Mouse (Mus musculus): ENCODE measurements around the gene Kcna6. TPM values are rescaled to one million over a fixed set of nuclear protein-coding genes. Genes with fewer than 3 reads are reported as not detected.
A peak's percentile ranks its signal among the peaks of the same experiment; 100 is the strongest.

The Kcna6 gene
- polyA plus RNA-seq, 1 experiment from 2014 or later, result 1.1 TPM

DNA sequence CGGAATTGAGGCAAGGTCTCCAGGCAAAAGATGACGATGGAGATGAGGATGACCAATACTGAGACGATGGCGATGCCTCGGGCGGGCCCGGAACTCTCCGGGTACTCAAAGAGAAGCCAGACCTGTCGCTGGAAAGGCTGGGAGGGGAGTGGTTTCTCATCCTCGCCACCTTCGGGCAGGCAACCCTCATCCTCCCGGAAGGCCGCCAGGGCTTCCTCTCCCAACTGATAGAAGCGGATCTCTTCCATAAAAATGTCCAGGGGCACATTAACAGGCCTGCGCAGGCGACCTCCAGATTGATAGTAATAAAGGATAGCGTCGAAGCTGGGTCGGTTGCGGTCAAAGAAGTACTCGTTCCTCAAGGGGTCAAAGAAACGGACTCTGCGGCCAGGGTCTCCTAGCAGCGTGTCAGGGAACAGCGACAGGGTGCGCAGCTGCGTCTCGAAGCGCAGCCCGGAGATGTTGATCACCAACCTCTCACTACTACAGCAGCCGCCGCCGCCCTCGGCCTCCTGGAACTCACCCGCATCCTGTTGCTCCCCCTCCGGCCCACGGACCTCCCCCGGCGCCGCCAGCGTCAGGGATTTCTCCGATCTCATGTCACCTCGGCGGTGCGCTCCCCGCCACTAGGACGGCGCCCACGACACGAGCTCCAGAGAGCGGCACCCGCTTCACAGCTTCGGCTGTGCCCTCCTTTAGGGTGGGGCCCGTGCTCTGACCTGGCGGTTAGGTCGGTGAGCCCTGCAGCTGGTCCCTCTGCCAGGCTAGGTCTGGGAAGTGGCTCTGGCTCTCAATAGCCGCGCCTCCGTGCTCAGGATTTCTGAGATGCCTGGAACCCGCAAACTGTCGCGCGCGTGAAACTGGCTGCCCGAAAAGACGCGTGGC lies 906 bp downstream of the Kcna6 start:
- WGBS, result under 1% methylated on average over 65 of the region's 67 CpGs
- no peaks in the 10 kb centered on the region for H3K9me3 ChIP-seq (ENCODE audit: control insufficient read depth)
- H3K4me1 ChIP-seq (replicated peaks; ENCODE audit: control insufficient read depth, insufficient read depth, low read length), result no peaks in the 10 kb centered on the region
- ATAC-seq, result no peak
- peak overlapping the region; percentile 60 for H3K4me2 ChIP-seq (replicated peaks; ENCODE audit: low read depth)
- peaks cover 32% of the 10 kb centered on the region for H3K27me3 ChIP-seq (replicated peaks; ENCODE audit: control insufficient read depth, insufficient read depth, low read length)
- no peak overlapping the region for H3K9ac ChIP-seq (ENCODE audit: low read depth, low read length)
- peak overlapping the region; percentile 39 for H3K4me3 ChIP-seq (ENCODE audit: low read depth, low read length)
- H3K36me3 ChIP-seq (ENCODE audit: control insufficient read depth, insufficient read depth), result no peaks in the 10 kb centered on the region
- H3K27ac ChIP-seq (ENCODE audit: low read depth, low read length), result no peak overlapping the region
- TF ChIP-seq CTCF (IDR thresholded peaks at IDR 0.05; ENCODE audit: low read depth), result peak; percentile 14; the same call in 1 of the 2 replicates

GRCm38 (mm10) chr6:126736996-126737395 lies 3.5 kb downstream of the Kcna6 start:
- Histone ChIP-seq H3K9me3 (ENCODE audit: control insufficient read depth) (no peaks in the 10 kb centered on the region), H3K4me3 (ENCODE audit: low read depth, low read length) (no peak overlapping the region), H3K27ac (ENCODE audit: low read depth, low read length) (no peak overlapping the region), H3K4me1 (replicated peaks; ENCODE audit: control insufficient read depth, insufficient read depth, low read length) (no peaks in the 10 kb centered on the region), H3K9ac (ENCODE audit: low read depth, low read length) (no peak overlapping the region), H3K27me3 (replicated peaks; ENCODE audit: control insufficient read depth, insufficient read depth, low read length) (peaks cover 31% of the 10 kb centered on the region), H3K4me2 (replicated peaks; ENCODE audit: low read depth) (no peak overlapping the region), H3K36me3 (ENCODE audit: control insufficient read depth, insufficient read depth) (no peaks in the 10 kb centered on the region)
- WGBS, result 68% methylated on average over 4 of the region's 4 CpGs
- TF ChIP-seq CTCF (IDR thresholded peaks at IDR 0.05; ENCODE audit: low read depth), result no peak
- ATAC-seq, result no peak

GRCm38 (mm10) chr6:126735806-126736205 lies 4.7 kb downstream of the Kcna6 start:
- H3K4me1 ChIP-seq (replicated peaks; ENCODE audit: control insufficient read depth, insufficient read depth, low read length), result no peaks in the 10 kb centered on the region
- peaks cover 21% of the 10 kb centered on the region for H3K27me3 ChIP-seq (replicated peaks; ENCODE audit: control insufficient read depth, insufficient read depth, low read length)
- WGBS, result 69% methylated on average over 3 of the region's 3 CpGs
- no peak overlapping the region for H3K9ac ChIP-seq (ENCODE audit: low read depth, low read length)
- no peak overlapping the region for H3K4me3 ChIP-seq (ENCODE audit: low read depth, low read length)
- no peak for ATAC-seq
- no peak for TF ChIP-seq CTCF (IDR thresholded peaks at IDR 0.05; ENCODE audit: low read depth)
- H3K4me2 ChIP-seq (replicated peaks; ENCODE audit: low read depth), result no peak overlapping the region
- H3K27ac ChIP-seq (ENCODE audit: low read depth, low read length), result no peak overlapping the region
- H3K36me3 ChIP-seq (ENCODE audit: control insufficient read depth, insufficient read depth), result no peaks in the 10 kb centered on the region
- H3K9me3 ChIP-seq (ENCODE audit: control insufficient read depth), result no peaks in the 10 kb centered on the region

DNA sequence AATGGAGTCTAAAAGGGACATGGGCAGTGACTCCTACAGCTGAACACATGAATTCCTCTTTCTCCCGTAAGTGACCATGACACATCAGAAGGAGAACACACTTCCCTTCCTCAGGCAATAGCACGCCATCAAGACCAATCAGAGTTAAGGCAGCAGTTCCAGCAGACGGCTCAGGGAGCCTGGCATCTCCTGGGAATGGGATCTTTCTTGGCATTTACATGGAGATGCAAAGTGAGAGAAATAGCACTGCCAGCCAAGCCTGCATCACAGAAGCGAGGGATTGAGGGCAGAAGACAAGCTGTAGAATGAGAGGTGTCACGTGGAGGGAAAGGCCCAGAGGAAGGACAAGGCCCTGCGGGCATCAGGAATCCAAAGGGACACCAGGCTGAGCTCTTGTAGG lies 7.8 kb downstream of the Kcna6 start:
- no peak for ATAC-seq

GRCm38 (mm10) chr6:126728803-126729202 lies 11.7 kb downstream of the Kcna6 start:
- Histone ChIP-seq H3K9me3 (ENCODE audit: control insufficient read depth) (no peaks in the 10 kb centered on the region), H3K9ac (ENCODE audit: low read depth, low read length) (no peak overlapping the region), H3K27me3 (replicated peaks; ENCODE audit: control insufficient read depth, insufficient read depth, low read length) (no peaks in the 10 kb centered on the region), H3K36me3 (ENCODE audit: control insufficient read depth, insufficient read depth) (no peaks in the 10 kb centered on the region), H3K4me3 (ENCODE audit: low read depth, low read length) (no peak overlapping the region), H3K27ac (ENCODE audit: low read depth, low read length) (no peak overlapping the region), H3K4me2 (replicated peaks; ENCODE audit: low read depth) (no peak overlapping the region), H3K4me1 (replicated peaks; ENCODE audit: control insufficient read depth, insufficient read depth, low read length) (no peaks in the 10 kb centered on the region)
- TF ChIP-seq CTCF (IDR thresholded peaks at IDR 0.05; ENCODE audit: low read depth), result no peak
- ATAC-seq, result no peak
- WGBS, result 85% methylated on average over 8 of the region's 8 CpGs

More for the DNA sequence above, 7.8 kb downstream of the Kcna6 start:
- H3K4me1 ChIP-seq (replicated peaks; ENCODE audit: control insufficient read depth, insufficient read depth, low read length), result no peaks in the 10 kb centered on the region
- no peak overlapping the region for H3K4me3 ChIP-seq (ENCODE audit: low read depth, low read length)
- no peak for TF ChIP-seq CTCF (IDR thresholded peaks at IDR 0.05; ENCODE audit: low read depth)
- no peak overlapping the region for H3K9ac ChIP-seq (ENCODE audit: low read depth, low read length)
- no peaks in the 10 kb centered on the region for H3K27me3 ChIP-seq (replicated peaks; ENCODE audit: control insufficient read depth, insufficient read depth, low read length)
- no peaks in the 10 kb centered on the region for H3K9me3 ChIP-seq (ENCODE audit: control insufficient read depth)
- WGBS, result 80% methylated on average over 6 of the region's 6 CpGs
- H3K36me3 ChIP-seq (ENCODE audit: control insufficient read depth, insufficient read depth), result no peaks in the 10 kb centered on the region
- H3K4me2 ChIP-seq (replicated peaks; ENCODE audit: low read depth), result no peak overlapping the region
- no peak overlapping the region for H3K27ac ChIP-seq (ENCODE audit: low read depth, low read length)

DNA sequence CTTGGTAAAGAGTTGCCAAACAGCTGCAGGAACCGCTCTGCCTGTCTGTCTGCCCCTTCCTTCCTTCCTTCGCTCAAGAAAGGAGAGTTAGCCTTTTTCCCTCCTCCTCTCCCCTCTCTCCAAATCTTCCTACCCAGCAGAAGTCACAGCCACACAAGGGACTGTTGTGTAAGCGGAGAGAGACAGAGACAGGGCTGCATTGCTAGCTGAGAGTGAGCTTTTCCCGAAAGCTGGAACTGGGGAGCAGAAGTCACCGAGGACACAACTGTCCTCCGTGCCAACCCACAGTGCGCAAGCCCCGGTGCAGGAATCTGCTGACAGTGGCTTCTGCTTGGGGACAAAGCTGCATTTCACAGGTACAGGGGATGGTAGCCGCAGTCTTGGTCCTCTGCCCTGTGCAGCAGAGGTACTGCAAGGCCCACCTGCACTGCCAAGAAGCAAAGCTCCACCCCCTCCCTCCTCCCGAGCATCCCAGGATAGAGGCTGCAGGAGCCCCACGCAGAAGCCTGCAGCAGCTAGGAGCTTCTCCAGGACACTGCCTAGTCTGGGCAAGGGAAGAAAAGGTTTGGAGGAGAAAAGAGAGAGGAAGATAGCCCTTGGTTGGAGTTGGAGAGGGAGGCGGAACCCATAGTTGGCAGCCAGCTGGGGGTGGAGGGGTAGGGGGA lies 21.9 kb downstream of the Kcna6 start:
- Histone ChIP-seq H3K36me3 (ENCODE audit: control insufficient read depth, insufficient read depth) (no peaks in the 10 kb centered on the region), H3K4me2 (replicated peaks; ENCODE audit: low read depth) (no peak overlapping the region), H3K27ac (ENCODE audit: low read depth, low read length) (no peak overlapping the region), H3K4me3 (ENCODE audit: low read depth, low read length) (no peak overlapping the region), H3K4me1 (replicated peaks; ENCODE audit: control insufficient read depth, insufficient read depth, low read length) (no peaks in the 10 kb centered on the region), H3K9ac (ENCODE audit: low read depth, low read length) (no peak overlapping the region), H3K27me3 (replicated peaks; ENCODE audit: control insufficient read depth, insufficient read depth, low read length) (no peaks in the 10 kb centered on the region), H3K9me3 (ENCODE audit: control insufficient read depth) (no peaks in the 10 kb centered on the region)
- no peak for TF ChIP-seq CTCF (IDR thresholded peaks at IDR 0.05; ENCODE audit: low read depth)
- no peak for ATAC-seq
- WGBS, result 68% methylated on average over 12 of the region's 12 CpGs

All from intestine, postnatal 0 days (tissue).